Mouse (Mus musculus) testis, postnatal 14 days (tissue): ENCODE results near the gene C2.
"Not testable (repeated sequence)": the region's sequence is repeated elsewhere in the genome, so short reads cannot be mapped to it uniquely, and the experiment has no call there.

Experiments used
- DNase-seq: peaks from one replicate; pipeline ENCODE4 v3.0.0; 2021; ENCODE audit warnings: low spot score

The C2 gene

GRCm38 (mm10) chr17:34910982-34911381, 12.9 kb upstream of the C2 start:
- no peak for DNase-seq

- no peak for DNase-seq
Measured at GRCm38 (mm10) chr17:34902895-34903294, 4.8 kb upstream of the C2 start.

- DNase-seq = not testable (repeated sequence)
Measured at GRCm38 (mm10) chr17:34901948-34902347, 3.9 kb upstream of the C2 start.

- not testable (repeated sequence) for DNase-seq
Measured at GRCm38 (mm10) chr17:34900826-34901225, 2.8 kb upstream of the C2 start.

GRCm38 (mm10) chr17:34899890-34900243, 1.8 kb upstream of the C2 start:
- no peak for DNase-seq

- peak; percentile 67 for DNase-seq
Measured at GRCm38 (mm10) chr17:34899053-34899889, 1.2 kb upstream of the C2 start.

- no peak for DNase-seq
Measured at GRCm38 (mm10) chr17:34898706-34899052, 614 bp upstream of the C2 start.

GRCm38 (mm10) chr17:34897373-34898159, 499 bp downstream of the C2 start:
- no peak for DNase-seq

GRCm38 (mm10) chr17:34896366-34896765, 1.7 kb downstream of the C2 start:
- peak; percentile 46 for DNase-seq

GRCm38 (mm10) chr17:34895724-34896123, 2.3 kb downstream of the C2 start:
- DNase-seq = no peak

GRCm38 (mm10) chr17:34894801-34895530, 3.1 kb downstream of the C2 start:
- peak; percentile 72 for DNase-seq

- DNase-seq = peak; percentile 94
Measured at GRCm38 (mm10) chr17:34894074-34894597, 3.9 kb downstream of the C2 start.

GRCm38 (mm10) chr17:34893072-34893824, 4.8 kb downstream of the C2 start:
- DNase-seq = no peak

GRCm38 (mm10) chr17:34891377-34891776, 6.7 kb downstream of the C2 start:
- no peak for DNase-seq

GRCm38 (mm10) chr17:34890074-34890743, 7.9 kb downstream of the C2 start:
- no peak for DNase-seq

- DNase-seq = no peak
Measured at GRCm38 (mm10) chr17:34887942-34888341, 10.1 kb downstream of the C2 start.

GRCm38 (mm10) chr17:34885615-34886014, 12.4 kb downstream of the C2 start:
- DNase-seq = no peak

GRCm38 (mm10) chr17:34884704-34885103, 13.4 kb downstream of the C2 start:
- DNase-seq = no peak

GRCm38 (mm10) chr17:34883332-34883731, 14.7 kb downstream of the C2 start:
- DNase-seq = no peak

- DNase-seq = no peak
Measured at GRCm38 (mm10) chr17:34881683-34882310, 16.3 kb downstream of the C2 start, which contains the start of gene Gm20547. Gene Gm20547 (minus strand): TSS chr17:34882042.

GRCm38 (mm10) chr17:34881166-34881565, 16.9 kb downstream of the C2 start:
- no peak for DNase-seq
